Mouse (Mus musculus) right cerebral cortex, postnatal 10 days (tissue): ENCODE measurements around the gene Camk2b.
"Not testable (repeated sequence)": the region's sequence is repeated elsewhere in the genome, so short reads cannot be mapped to it uniquely, and the experiment has no call there.

Experiments used
- DNase-seq, 2 experiments: peaks; one replicate each; pipeline ENCODE4 v3.0.0; 2021; ENCODE audit warnings: low spot score in 2 of 2

Camk2b gene

DNA sequence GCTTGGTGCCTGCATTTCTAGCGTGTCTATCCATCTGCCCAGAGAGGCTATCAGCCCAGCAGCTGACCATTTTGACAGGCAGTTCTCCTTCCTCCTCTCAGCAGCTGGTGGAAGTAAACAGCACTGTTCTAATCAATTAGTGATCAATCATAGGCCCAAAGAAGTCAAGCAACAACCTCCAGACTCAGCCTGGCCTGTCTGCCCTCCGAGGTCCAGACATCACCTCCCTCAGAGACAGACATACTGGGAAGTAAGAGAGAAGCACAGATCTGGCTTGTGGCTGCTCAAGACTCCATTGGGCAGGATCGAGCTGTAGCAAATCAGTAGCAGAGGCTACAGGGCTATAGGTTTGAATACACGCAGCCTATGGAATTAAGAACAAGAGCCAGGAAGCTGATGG, 118.4 kb downstream of the Camk2b start:
- DNase-seq: no peak

DNA sequence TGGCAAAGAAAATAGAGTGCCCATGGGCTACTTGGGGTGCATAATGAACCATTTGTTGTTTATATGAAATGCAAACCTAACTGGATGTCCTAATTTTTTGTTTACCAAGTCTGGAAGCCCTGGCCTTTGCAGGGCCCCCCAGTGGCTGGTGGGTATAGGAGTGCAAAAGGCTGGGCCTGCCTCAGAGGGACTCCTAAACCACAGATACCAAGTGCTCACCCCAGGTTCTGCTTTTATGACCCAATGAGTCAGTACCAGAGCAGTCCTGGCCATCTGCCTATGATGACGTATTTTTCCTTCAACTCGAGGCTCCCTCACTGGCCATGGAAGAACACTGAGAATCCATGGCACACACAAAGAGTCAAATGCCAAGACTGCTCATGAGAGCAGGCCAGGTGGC, 121.1 kb downstream of the Camk2b start:
- DNase-seq: no peak

DNA sequence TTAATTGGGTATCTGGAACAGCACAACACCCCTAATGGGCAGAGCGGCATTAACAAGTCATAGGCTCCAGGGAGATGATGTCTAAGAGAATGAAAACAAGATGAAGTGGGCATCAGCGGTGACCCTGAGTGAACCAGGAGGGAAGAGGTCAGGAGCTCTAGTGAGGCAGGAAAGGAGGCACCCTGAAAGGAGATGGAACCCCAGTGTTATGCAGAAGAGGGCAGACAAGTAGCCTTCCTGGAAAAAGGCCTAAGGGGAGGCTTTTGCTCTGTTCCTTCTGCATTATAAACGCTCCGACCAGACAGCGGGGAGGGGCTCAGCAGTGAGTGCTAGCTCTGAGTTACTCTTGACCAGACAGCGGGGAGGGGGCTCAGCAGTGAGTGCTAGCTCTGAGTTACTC, 123.2 kb downstream of the Camk2b start:
- DNase-seq: no peak

DNA sequence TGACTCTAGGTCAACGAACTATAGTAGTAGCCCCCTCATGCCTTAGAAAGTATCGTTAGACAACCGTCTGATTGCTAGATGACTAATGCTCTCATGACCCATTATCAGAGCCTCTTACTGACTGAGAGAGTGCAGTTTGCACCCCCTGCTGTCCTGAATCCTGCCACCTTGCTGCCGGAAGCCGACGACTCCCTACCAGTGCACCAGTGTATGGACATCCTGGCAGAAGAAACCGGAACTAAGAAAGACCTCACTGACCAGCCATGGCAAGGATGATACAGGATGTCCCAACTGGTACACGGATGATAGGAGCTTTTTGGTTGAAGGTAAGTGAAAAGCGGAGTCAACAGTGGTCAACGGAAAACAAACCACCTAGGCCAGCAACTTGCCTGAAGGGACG, 131.6 kb downstream of the Camk2b start:
- not testable (repeated sequence) for DNase-seq

DNA sequence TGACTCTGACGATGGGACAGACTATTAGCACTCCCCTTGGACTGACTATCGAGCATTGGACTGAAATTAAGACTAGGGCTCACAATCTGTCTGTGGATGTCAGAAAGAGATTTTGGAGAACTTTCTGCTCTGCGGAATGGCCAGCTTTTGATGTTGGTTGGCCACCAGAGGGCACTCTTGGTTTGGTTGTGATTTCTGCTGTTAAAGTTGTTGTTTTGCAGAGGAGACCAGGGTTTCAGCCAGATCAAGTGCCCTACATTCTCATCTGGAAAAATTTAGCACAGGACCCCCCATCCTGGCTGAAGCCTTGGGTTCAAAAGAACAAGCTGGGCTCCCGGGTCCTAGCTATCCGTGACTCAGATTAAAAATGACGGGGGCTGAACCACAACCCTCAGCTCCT, 134.2 kb downstream of the Camk2b start:
- DNase-seq: not testable (repeated sequence)

DNA sequence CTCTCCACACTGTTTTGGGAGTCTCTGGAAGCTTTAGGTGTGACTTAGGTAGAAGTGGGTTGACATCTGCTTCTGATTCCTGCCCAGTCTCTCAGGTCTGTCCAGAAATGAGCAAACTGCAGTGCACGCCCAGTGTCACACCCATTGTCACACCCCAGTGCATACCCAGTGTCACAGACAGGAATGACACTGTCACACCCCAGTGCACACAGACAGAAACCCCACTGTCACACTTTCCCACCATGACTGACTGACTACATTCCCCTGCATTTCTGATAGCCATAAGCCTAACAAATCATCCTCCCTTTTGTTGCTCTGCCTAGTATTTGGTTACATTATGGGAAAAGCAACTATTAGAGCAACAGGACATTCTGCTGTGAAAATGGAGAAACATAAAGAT, 135.6 kb downstream of the Camk2b start:
- DNase-seq: no peak

DNA sequence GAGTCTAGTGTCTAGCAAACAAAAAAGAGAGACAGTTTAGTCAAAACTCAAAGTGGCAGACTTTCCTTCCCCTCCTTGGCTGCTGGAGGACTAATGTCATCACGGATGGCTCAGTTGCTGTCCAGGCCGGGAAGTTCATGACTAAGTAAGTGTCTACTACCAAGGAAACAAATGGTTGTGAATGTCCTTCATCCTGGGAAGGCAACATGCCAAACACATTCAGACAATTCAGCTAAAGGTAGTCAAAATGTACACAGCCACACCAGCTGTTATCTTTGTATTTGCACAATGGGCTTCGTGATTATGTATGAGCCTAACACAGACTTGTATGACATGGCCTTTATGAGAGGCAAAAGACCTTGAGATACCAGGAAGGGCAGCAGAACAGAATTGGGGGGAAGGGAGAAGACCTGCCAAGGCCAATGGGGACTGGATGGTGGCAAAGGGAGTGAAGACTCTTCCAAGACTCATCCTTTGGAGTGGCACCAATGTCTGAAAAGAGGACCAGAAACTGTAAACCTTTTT, 139.4 kb downstream of the Camk2b start:
- no peak for DNase-seq

DNA sequence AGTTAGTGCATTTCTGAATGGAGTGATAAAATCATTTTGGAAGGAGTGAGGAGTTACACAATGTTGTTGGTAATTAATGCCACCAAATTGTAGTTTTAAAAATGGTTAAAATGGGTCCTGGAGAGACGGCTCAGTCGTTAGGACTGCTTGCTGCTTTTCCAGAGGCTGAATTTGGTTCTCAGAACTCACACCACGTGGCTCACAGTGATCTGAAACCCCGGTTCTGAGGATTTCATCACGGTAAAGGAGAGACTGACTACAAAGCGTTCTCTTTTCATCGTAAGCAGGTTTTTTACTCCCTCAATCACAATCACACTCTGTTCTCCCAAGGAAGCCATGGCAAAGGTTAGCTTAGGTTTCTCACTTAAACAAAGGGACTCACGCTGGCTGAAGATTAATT, 141.5 kb downstream of the Camk2b start:
- DNase-seq: no peak

DNA sequence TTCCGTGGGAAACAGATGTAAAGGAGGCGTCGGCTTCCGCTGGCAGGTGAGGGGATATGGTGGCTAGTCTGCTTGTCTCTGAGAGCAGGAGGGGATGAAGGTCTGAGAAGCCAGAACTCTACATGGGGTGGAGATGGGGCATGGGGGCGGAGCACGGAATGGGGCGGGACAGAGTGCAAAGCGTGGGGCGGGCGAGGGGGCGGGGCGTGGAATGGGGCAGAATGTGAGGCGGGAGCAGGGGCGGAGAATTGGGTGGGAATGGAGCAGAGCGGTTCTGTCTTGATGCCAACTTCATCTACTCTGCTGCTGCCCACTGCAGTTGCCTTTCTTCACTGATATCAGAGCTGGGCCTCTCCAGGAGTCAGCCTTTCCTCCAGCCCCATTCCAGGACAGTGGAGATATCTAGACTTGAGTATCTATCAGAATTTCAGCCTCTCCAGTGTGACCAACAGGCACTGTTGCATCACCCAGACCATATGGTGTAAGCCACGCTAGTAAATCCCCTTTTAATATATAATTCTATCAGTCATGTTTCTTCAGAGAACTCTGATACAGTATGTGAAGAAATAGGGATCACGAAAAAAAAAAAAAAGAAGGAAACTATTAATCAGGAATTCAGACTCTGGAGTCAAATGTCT, 145.7 kb downstream of the Camk2b start:
- no peak for DNase-seq
